Mouse (Mus musculus): Measurements from ENCODE around the gene Dnah12.

- TF ChIP-seq CTCF (IDR thresholded peaks at IDR 0.05; ENCODE audit: control insufficient read depth, insufficient read depth, insufficient read length) (no peak), USF1 (IDR thresholded peaks at IDR 0.05; ENCODE audit: low read depth) (no peak), MYOD1 (IDR thresholded peaks at IDR 0.05; ENCODE audit: control insufficient read depth, insufficient read length, low read depth) (no peak), MYOG (IDR thresholded peaks at IDR 0.05; ENCODE audit: control insufficient read depth, extremely low read depth, insufficient read length) (no peak), MAX (IDR thresholded peaks at IDR 0.05) (no peak)
These were observed 226.2 kb downstream of the Dnah12 start for GRCm38 (mm10) chr14:26919310-26919709.

Measured in C2C12 (cell line).